Mouse (Mus musculus) activated CD4-positive, CD25-positive, alpha-beta regulatory T cell, adult 4 months (primary cell): ENCODE measurements around the gene Fnip2. TPM values are rescaled to one million over a fixed set of nuclear protein-coding genes. Genes with fewer than 3 reads are reported as not detected.

Experiments
- ATAC-seq: one replicate; pipeline ENCODE4 v1.8.0; 2017
- polyA plus RNA-seq, 2 experiments: library from polyadenylated mRNA; unstranded; fragments of 100-300 nt; shearing (Covaris generic); gene quantifications; one replicate each; pipeline ENCODE4 v1.2.1; 2017

The Fnip2 gene
- polyA plus RNA-seq, 2 experiments from 2014 or later: 0.34 to 0.46 TPM

GRCm38 (mm10) chr3:79527921-79528320 lies 39.7 kb downstream of the Fnip2 start:
- ATAC-seq: no peak

DNA sequence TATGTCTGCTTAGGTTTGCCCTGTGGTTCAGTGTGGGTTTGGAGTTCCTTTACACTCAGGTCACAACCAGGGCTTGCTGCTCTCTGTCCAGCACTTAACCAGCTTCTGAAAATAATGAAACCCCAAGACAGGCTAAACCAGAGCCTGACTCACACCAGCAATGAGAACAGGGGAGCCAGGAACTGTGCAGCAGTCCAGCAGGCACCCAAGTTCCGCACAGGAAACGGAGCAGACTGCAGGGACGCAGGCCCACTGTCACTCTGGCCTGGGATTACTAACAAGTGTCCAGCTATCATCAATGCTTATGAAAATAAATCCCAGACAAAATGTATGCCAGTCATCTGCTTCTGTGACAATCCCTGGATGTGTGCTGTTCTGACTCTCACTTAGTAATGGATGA lies 40.1 kb downstream of the Fnip2 start:
- no peak for ATAC-seq

DNA sequence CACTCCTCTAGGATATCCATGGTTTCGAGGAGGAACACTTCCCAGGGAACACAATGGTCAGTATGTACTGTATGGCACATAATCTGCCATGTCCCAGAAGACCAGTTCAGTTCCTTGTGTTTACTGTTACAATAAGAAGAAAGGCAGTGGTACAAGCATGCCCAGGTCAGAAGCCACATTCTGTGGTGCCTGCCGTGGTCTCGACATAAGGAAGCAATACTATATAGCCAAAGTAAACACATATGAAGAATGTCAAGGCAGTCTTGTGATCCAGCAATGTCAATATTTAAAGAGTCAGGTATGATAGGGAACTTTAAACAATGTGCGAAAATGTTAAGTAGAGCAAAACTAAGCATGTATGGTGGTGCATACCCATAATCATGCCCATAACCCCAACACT lies 44.2 kb downstream of the Fnip2 start:
- ATAC-seq: no peak

DNA sequence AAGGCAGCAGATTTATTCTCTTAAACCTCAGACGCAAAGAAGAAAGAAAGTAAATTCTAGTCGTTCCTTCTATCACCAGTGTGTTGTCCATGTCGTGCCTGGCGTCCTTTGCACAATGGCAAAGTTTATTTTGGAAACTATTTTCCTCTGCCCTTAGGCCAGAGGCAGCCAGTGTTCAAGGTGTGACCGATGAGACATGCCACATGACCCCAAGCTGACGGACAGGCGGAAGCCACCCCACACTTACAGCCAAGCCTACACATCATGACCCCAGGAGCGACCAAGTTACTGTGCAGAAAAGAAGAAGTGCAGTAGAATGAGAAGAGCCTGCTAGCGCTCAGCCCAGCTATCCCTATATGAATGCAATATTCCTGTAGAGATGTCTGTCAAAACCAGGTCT lies 47.7 kb downstream of the Fnip2 start:
- ATAC-seq: no peak

DNA sequence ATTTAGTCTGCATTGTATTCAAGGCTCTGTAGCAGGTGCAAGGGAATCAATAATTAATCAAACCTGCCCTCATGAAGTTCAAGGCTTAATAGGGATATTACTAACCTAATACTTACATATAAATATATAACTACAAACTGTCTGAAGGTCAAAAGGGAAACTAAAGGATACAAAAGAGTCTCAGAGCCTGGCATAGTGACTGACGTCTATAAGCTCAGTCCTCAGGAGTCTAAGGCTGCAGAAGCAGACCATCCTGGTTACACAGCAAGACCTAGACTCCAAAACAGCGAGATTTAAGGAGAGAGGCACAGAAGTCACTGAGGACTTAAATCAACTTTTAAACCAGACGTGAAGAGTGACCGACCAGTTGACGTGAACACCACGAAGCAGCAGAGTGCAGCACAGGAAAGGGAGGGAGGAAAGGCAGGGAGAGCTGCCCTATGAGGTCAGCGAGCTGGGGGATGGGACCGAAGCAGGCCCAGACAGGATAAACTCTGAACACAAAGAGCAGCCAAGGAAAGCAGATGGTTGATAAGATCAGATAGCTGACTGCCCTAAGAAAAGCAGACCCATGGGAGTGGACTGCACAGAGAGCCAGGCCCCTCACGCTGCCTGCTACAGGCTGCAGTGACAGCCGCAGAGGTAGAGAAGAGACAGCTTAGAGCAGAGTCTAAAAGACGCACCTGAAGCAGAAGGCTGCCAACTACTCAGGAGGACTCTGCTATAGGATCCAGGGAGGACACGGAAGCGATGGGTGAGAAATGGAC lies 48.7 kb downstream of the Fnip2 start:
- no peak for ATAC-seq

DNA sequence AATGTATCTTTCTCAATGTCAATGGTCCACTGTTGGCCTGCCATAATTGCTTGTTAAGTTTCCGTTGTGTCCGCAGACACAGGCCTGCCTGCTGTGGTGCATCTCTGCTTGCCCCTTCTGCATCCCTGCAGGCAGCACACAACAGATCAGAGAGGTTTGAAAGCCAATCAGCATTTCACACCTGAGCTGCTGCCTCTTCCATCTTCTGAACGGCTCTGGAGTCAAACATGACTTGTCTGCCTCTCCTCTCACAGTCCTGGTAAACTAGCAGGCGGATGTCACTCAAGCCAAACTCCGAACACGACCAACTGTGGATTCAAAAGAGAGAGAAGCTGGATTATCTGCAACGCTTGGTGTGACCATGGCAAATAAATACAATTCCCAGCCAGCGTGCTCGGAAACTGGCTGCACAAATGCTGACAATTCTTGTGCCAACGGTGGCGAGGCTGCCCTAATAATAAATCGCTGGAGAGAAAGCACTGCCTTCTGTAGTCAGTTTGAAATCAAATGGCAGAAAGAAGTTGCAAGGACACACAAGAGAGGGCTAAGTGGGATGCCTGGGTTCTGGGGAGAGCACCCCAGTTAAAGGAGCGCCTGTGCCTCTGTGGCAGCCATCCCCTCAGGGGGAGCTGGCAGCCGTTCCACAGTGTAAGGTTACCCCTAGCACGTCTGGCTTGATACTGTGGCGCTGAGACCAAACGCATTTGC lies 49.6 kb downstream of the Fnip2 start:
- ATAC-seq: no peak

DNA sequence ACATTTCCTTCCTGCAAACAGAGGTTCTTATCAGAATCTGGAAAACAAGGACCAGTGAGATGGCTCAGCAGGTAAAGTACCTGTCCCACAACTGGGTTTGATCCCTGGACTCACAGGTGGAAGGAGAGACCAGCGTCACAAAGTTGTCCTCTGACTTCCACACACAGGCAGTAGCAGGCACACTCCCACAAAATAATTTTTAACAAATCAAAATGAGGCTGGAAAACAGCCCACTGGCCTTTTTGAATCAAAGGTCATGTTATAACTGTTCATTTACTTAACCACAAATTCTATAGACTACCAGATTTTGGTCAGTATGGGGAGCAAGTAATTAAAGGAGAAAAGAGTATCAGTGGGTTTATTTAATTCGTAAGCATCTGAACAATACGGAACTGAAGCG lies 50.6 kb downstream of the Fnip2 start:
- no peak for ATAC-seq

DNA sequence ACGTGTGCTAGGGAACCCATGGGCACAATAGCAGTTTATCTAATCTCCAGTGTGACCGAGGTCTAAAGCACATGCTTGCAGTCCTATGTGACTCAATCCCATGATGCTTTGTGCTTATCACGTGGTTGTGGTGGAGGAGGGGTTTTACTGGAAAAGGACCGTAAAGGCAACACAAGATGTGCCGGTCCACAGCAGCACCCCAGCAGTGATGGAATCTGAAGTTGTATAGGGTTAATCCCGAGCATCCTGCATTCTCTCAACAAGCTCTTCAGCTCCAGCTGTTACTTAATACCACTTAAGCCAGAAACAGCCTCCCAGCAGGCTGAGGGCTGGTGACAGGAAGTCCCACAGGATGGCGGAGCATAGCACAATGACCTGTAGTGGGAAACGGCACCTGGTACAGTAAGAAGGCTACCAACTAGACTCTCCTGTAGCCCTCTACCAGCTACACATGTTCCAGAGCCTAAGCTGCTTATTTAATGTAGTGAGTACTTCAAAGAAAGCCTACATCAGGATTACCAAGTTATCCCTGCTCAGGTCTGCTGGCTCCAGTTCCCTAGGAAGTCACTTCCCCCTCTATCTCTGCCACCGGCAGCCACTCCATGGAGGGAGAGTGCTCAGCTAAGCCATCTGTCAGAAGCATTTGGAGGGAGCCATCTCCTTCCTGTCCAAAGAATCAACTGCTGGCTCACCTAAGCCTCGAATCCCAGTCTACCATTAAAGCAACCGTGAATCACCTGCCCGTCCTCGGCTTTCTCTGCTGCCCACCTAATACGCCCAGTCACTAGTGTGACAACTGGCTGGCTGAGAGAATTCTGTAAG lies 51.3 kb downstream of the Fnip2 start:
- ATAC-seq: no peak

DNA sequence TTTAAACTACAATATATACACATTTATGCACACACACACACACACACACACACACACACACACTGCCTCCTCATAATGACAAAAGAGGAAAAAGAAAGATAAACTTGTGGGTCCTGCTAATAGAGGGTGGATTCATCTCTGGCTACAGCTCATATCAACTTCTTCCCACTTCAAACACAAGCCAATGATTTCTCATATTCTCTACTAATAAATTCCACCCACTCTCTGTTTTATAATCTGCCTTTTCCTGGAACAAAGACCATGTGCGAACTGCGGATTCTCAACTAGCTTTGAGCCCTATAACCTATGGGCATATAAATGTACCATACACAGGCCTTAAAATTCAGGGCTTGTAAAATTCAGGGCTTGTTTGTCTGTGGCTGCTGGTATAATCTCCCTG lies 53.3 kb downstream of the Fnip2 start:
- no peak for ATAC-seq

- no peak for ATAC-seq
Observed at GRCm38 (mm10) chr3:79501166-79501728, 66.3 kb downstream of the Fnip2 start.

GRCm38 (mm10) chr3:79500279-79500678 lies 67.3 kb downstream of the Fnip2 start:
- ATAC-seq: no peak

DNA sequence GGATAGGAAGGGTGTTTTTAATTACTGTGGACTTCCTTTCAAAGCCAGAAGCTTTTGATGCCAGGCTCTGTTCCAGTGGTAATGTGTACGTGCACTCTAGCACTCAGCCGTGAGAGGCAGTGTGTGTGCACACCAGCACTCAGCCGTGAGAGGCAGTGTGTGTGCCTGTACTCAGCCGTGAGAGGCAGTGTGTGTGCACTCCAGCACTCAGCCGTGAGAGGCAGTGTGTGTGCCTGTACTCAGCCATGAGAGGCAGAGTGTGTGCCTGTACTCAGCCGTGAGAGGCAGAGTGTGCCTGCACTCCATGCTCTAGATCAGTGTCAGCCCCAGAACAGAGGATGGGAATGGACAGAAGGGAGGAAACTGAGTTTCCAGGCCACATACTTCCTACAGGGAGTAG lies 70.9 kb downstream of the Fnip2 start:
- ATAC-seq: no peak

DNA sequence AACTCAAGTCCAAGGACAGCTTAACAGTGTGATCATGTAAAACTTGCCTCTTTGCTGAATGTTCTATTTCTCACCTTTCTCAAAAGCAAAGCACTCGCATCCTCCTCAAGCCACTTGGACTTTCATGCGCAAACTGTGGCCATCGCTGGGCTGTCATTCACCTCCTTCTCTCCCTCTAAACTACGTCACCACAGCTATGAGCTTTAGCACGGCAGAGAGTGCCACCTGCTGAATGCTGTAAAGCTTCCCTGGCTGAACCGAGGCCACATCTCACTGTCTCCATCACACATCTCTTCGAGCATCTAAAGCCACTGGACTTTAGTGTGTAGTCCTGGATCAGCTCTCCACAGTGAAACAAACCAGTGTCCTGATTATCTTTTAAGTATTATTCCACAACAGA lies 72.4 kb downstream of the Fnip2 start:
- ATAC-seq: no peak

DNA sequence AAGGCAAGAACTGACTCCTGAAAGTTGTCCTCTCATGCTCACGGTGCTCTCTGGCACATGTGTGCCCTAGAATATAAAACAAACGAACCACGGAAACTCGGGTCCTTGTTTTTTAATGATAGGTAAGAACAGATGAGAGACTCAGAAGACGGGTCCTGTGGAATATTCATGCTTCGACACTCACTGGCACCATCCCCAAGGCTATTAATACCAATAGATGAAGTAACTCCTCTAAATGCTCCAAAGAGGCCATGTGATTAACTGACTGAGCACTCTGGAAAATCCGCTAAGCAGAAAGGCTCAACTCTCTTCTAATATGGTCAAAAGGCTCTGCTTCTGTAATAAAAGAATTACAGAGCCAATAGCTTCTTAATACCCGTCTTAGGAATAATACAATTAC lies 73.6 kb downstream of the Fnip2 start:
- no peak for ATAC-seq

DNA sequence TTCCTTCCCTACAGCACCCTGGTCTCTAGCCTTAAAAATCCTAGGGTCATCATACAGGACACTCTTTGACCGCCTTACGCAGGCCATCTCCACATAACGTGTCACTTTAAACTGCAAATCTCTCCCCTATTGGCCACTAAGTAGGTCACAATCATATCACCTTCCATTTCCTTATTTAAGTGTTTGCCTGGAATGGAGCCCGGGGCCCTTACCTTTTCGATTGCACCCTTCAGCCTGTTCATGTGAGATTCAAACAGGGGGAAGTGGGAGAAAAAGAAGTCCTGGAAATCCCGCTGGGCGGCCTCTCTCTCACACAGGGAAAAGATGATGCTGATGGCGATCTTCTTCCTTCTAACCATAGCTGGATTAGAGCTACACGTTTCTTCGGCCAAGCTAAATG lies 74.5 kb downstream of the Fnip2 start:
- ATAC-seq: no peak

DNA sequence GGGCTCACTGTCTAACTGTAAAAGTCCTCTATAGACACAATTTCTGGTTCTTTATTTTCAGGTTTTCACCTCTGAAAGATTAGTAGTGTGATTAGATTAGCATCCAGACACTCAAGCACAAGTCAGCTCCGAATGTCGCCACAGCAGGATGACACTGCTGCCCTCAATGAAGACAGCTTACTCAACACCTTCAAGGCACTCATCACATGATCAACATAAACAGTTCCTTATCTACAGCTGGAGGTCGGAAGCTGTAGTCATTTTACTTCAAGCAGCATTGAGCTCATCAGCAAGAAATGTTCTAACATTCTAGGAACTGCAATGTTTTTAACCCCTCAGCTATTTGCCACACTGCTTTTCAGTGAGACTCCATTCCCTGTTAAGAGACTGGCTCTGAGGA lies 76.0 kb downstream of the Fnip2 start:
- ATAC-seq: peak; percentile 54

- ATAC-seq: no peak
Observed at GRCm38 (mm10) chr3:79490102-79490501, 77.5 kb downstream of the Fnip2 start.

DNA sequence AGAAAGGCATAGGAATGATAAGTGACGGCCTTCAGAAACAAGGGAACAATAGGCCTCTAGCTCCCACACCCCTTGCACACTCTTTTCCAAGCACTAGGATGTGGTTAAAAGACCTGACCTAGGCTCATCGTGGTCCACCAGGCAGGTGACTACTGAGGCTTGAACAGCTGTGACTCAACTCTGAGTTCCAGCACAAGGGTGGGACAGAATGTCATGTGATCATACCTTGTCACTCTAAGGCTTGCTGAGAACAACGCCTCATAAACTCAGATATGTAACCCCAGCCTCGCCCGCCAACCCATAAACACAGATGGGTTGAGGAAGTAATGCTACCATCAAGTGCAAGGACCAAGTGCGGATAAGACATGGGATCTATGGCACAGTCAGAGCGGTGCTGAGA lies 79.6 kb downstream of the Fnip2 start:
- no peak for ATAC-seq

DNA sequence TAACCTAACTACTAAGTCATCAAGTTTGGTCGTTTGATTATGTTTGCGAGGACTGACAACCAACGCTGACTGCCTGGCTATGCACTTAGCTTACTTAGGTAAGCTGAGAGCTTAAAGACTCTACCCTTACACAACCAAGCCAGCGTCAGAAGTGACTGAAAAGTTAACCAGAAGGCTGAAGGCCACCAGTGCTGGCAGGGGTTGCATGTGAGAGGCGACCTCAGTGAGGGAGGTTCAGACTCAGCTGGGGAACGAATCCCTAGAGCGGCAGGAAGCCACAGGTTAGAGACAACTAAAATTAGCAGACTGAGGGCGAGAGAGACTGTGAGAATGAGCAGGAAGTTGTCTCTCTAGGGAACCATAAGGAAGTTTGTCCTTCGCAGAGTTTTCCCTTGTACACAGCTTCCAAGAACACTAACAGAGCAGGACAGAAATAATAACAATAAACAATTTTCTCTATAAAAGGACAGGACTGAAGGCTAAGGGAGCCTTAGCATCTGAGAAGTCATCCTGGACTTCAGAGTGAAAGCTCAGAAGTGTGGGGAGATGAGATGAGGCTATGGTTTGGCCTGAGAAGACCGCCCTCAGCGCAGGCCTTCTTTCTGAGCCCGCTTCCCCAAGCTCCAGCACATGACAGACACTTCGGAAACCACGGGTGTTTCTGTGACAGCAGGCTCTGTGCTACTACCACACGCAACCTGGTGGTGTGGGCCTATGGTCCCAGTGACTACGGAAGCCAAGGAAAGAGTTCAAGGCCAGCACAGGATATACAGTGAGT lies 83.1 kb downstream of the Fnip2 start:
- ATAC-seq: no peak

DNA sequence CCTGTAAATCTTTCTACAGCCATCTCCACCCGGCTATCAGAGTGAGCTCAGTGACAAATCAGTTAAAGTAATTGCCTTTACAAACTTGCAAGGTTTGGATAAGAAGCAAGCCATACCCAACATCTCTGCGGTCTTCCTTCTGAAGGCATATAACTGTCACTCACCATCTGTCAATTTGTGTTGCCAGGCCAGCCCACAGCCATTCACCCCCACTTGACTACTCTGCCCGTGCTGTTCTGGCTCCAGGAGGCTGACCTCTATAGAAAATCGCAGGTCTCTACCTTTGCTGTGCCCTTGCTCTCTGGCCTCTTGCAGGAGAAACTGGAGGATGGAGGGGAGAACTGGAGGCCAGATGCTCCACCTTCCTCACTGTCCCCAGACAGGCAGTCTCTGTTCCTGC lies 88.7 kb downstream of the Fnip2 start:
- ATAC-seq: no peak

DNA sequence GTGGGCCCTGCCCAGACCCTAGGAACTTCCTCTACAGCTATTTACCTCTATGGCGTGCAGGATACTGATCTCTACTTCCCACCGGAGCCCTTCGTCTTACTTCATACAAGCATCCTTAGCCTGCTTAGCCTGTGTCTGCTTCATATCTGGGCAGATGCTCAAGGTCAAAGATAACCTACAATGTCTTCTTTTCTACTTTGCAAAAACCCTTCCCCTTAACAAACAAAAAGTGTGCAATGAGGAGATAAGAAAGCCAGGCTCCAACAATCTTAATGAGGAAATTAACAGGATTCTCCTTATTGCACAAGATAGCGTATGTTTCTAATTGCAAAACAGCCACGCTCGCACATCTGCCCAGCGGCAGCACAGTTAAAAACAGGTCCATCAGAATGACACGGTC lies 89.2 kb downstream of the Fnip2 start:
- ATAC-seq: no peak

DNA sequence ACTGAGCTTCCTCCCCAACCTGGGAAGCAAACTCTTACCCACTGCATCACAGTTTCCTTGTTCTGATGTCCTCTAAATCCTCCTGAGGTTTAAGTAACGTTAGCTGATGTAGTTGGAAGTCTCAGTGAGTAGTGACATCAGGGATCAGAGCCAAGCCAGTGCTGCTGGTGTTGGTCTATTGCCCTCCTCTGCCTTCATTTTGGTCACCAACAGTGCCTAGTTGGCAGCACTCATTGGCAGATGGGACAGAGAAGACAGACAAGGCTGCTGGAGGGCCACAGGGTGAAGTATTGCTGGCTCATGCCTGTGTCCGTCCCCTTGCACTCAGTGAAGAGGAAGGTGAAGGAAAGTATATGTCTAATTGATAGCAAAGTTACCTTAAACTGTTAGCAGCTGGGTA lies 91.6 kb downstream of the Fnip2 start:
- no peak for ATAC-seq
